Mouse (Mus musculus): Measurements from ENCODE around the gene Tstd3. TPM values are rescaled to one million over a fixed set of nuclear protein-coding genes. Genes with fewer than 3 reads are reported as not detected.

The Tstd3 gene
- 24.9 and 25.5 TPM in 2 replicates for polyA plus RNA-seq (2015; fragmentation: Nextera tagmentation; extraction: Ambion mirVana)

GRCm38 (mm10) chr4:21766863-21767304 is at the start of gene Tstd3, which contains the start of gene Usp45:
Tstd3 (minus strand) TSS chr4:21767212.
Usp45 (plus strand) TSS chr4:21767156.
- under 1% methylated on average over 17 of the region's 17 CpGs for WGBS
- H3K4me2 ChIP-seq, result peak within 1 kb of the TSS; percentile 58
- ATAC-seq (ENCODE audit: low FRiP score, low read depth), result peak; percentile 97

GRCm38 (mm10) chr4:21814029-21814428 is 47.0 kb upstream of the Tstd3 start:
- Histone ChIP-seq H3K36me3 (peaks cover 36% of the 10 kb centered on the region), H3K4me1 (replicated peaks) (no peaks in the 10 kb centered on the region), H3K4me3 (no peak overlapping the region), H3K4me2 (no peak overlapping the region), H3K9ac (no peak overlapping the region), H3K9me3 (no peaks in the 10 kb centered on the region), H3K27ac (replicated peaks) (no peak overlapping the region), H3K27me3 (no peaks in the 10 kb centered on the region)
- WGBS, result 46% methylated on average over 2 of the region's 2 CpGs
- peak; percentile 80; the same call in 1 of the 2 replicates for ATAC-seq (ENCODE audit: low FRiP score, low read depth)

More at GRCm38 (mm10) chr4:21766863-21767304, at the start of gene Tstd3, which contains the start of gene Usp45:
- Histone ChIP-seq H3K4me1 (replicated peaks) (peaks cover 5% of the 10 kb centered on the region; the same call in 1 of the 2 replicates), H3K27me3 (no peaks in the 10 kb centered on the region), H3K4me3 (peak within 1 kb of the TSS; percentile 76), H3K9me3 (no peaks in the 10 kb centered on the region), H3K27ac (replicated peaks) (peak within 1 kb of the TSS; percentile 81), H3K9ac (peak within 1 kb of the TSS; percentile 75), H3K36me3 (no peaks in the 10 kb centered on the region)

- H3K4me2 ChIP-seq, result no peak overlapping the region
- peaks cover 31% of the 10 kb centered on the region for H3K36me3 ChIP-seq
- no peaks in the 10 kb centered on the region for H3K27me3 ChIP-seq
- H3K4me1 ChIP-seq (replicated peaks), result no peaks in the 10 kb centered on the region
- 95% methylated on average over 6 of the region's 6 CpGs for WGBS
- no peaks in the 10 kb centered on the region for H3K9me3 ChIP-seq
- no peak for ATAC-seq (ENCODE audit: low FRiP score, low read depth)
- H3K27ac ChIP-seq (replicated peaks), result no peak overlapping the region
- no peak overlapping the region for H3K4me3 ChIP-seq
- H3K9ac ChIP-seq, result no peak overlapping the region
Measured at GRCm38 (mm10) chr4:21812635-21813034, 45.6 kb upstream of the Tstd3 start.

- Histone ChIP-seq H3K27me3 (no peaks in the 10 kb centered on the region), H3K4me3 (no peak overlapping the region), H3K27ac (replicated peaks) (no peak overlapping the region), H3K4me1 (replicated peaks) (no peaks in the 10 kb centered on the region), H3K36me3 (peaks cover 18% of the 10 kb centered on the region), H3K9me3 (no peaks in the 10 kb centered on the region), H3K9ac (no peak overlapping the region), H3K4me2 (no peak overlapping the region)
- ATAC-seq (ENCODE audit: low FRiP score, low read depth), result no peak
- 95% methylated on average over 3 of the region's 3 CpGs for WGBS
Measured at GRCm38 (mm10) chr4:21810608-21811007, 43.6 kb upstream of the Tstd3 start.

- no peaks in the 10 kb centered on the region for H3K27me3 ChIP-seq
- H3K27ac ChIP-seq (replicated peaks), result no peak overlapping the region
- 37% methylated on average over 5 of the region's 5 CpGs for WGBS
- no peaks in the 10 kb centered on the region for H3K4me1 ChIP-seq (replicated peaks)
- no peaks in the 10 kb centered on the region for H3K9me3 ChIP-seq
- H3K4me2 ChIP-seq, result no peak overlapping the region
- H3K36me3 ChIP-seq, result peaks cover 28% of the 10 kb centered on the region
- ATAC-seq (ENCODE audit: low FRiP score, low read depth), result no peak
- H3K9ac ChIP-seq, result no peak overlapping the region
- H3K4me3 ChIP-seq, result no peak overlapping the region
Measured at GRCm38 (mm10) chr4:21807204-21807603, 40.2 kb upstream of the Tstd3 start.

- WGBS, result 98% methylated on average over 2 of the region's 2 CpGs
- H3K4me1 ChIP-seq (replicated peaks), result no peaks in the 10 kb centered on the region
- H3K9me3 ChIP-seq, result no peaks in the 10 kb centered on the region
- H3K4me3 ChIP-seq, result no peak overlapping the region
- peaks cover 35% of the 10 kb centered on the region for H3K36me3 ChIP-seq
- ATAC-seq (ENCODE audit: low FRiP score, low read depth), result no peak
- H3K27ac ChIP-seq (replicated peaks), result no peak overlapping the region
- no peak overlapping the region for H3K4me2 ChIP-seq
- no peaks in the 10 kb centered on the region for H3K27me3 ChIP-seq
- H3K9ac ChIP-seq, result no peak overlapping the region
Measured at GRCm38 (mm10) chr4:21801620-21802019, 34.6 kb upstream of the Tstd3 start.

GRCm38 (mm10) chr4:21801013-21801412 is 34.0 kb upstream of the Tstd3 start:
- Histone ChIP-seq H3K27ac (replicated peaks) (no peak overlapping the region), H3K9ac (no peak overlapping the region), H3K4me2 (no peak overlapping the region), H3K4me1 (replicated peaks) (no peaks in the 10 kb centered on the region), H3K4me3 (no peak overlapping the region), H3K36me3 (peaks cover 35% of the 10 kb centered on the region), H3K27me3 (no peaks in the 10 kb centered on the region), H3K9me3 (no peaks in the 10 kb centered on the region)
- no peak for ATAC-seq (ENCODE audit: low FRiP score, low read depth)
- 98% methylated on average over 1 of the region's 1 CpGs for WGBS

GRCm38 (mm10) chr4:21793631-21794030 is 26.6 kb upstream of the Tstd3 start:
- Histone ChIP-seq H3K4me3 (no peak overlapping the region), H3K9ac (no peak overlapping the region), H3K27me3 (no peaks in the 10 kb centered on the region), H3K4me2 (no peak overlapping the region), H3K27ac (replicated peaks) (no peak overlapping the region), H3K36me3 (peaks cover 12% of the 10 kb centered on the region), H3K9me3 (no peaks in the 10 kb centered on the region), H3K4me1 (replicated peaks) (no peaks in the 10 kb centered on the region)
- peak; percentile 76; the same call in 1 of the 2 replicates for ATAC-seq (ENCODE audit: low FRiP score, low read depth)
- WGBS, result 30% methylated on average over 3 of the region's 3 CpGs

GRCm38 (mm10) chr4:21789836-21790235 is 22.8 kb upstream of the Tstd3 start:
- H3K9ac ChIP-seq, result no peak overlapping the region
- no peaks in the 10 kb centered on the region for H3K27me3 ChIP-seq
- no peak overlapping the region for H3K4me3 ChIP-seq
- ATAC-seq (ENCODE audit: low FRiP score, low read depth), result no peak
- no peaks in the 10 kb centered on the region for H3K4me1 ChIP-seq (replicated peaks)
- no peak overlapping the region for H3K27ac ChIP-seq (replicated peaks)
- peaks cover 28% of the 10 kb centered on the region for H3K36me3 ChIP-seq
- no peak overlapping the region for H3K4me2 ChIP-seq
- 85% methylated on average over 4 of the region's 4 CpGs for WGBS
- no peaks in the 10 kb centered on the region for H3K9me3 ChIP-seq

- H3K4me1 ChIP-seq (replicated peaks), result no peaks in the 10 kb centered on the region
- no peak for ATAC-seq (ENCODE audit: low FRiP score, low read depth)
- H3K27me3 ChIP-seq, result no peaks in the 10 kb centered on the region
- no peak overlapping the region for H3K4me3 ChIP-seq
- H3K9me3 ChIP-seq, result no peaks in the 10 kb centered on the region
- no peak overlapping the region for H3K9ac ChIP-seq
- no peak overlapping the region for H3K4me2 ChIP-seq
- 80% methylated on average over 6 of the region's 6 CpGs for WGBS
- peaks cover 37% of the 10 kb centered on the region for H3K36me3 ChIP-seq
- H3K27ac ChIP-seq (replicated peaks), result no peak overlapping the region
Measured at GRCm38 (mm10) chr4:21788903-21789302, 21.9 kb upstream of the Tstd3 start.

- WGBS, result 97% methylated on average over 12 of the region's 12 CpGs
- Histone ChIP-seq H3K4me1 (replicated peaks) (no peaks in the 10 kb centered on the region), H3K4me3 (no peak overlapping the region), H3K4me2 (no peak overlapping the region), H3K9ac (no peak overlapping the region), H3K27me3 (no peaks in the 10 kb centered on the region), H3K27ac (replicated peaks) (no peak overlapping the region), H3K36me3 (peaks cover 57% of the 10 kb centered on the region), H3K9me3 (no peaks in the 10 kb centered on the region)
- no peak for ATAC-seq (ENCODE audit: low FRiP score, low read depth)
Measured at GRCm38 (mm10) chr4:21786268-21786667, 19.3 kb upstream of the Tstd3 start.

GRCm38 (mm10) chr4:21780816-21781726 is 14.1 kb upstream of the Tstd3 start:
- no peak overlapping the region for H3K9ac ChIP-seq
- WGBS, result 95% methylated on average over 12 of the region's 12 CpGs
- H3K4me3 ChIP-seq, result no peak overlapping the region
- no peaks in the 10 kb centered on the region for H3K27me3 ChIP-seq
- no peak overlapping the region for H3K4me2 ChIP-seq
- H3K36me3 ChIP-seq, result peaks cover 41% of the 10 kb centered on the region
- peaks cover 9% of the 10 kb centered on the region for H3K4me1 ChIP-seq (replicated peaks)
- ATAC-seq (ENCODE audit: low FRiP score, low read depth), result no peak
- H3K27ac ChIP-seq (replicated peaks), result no peak overlapping the region
- no peaks in the 10 kb centered on the region for H3K9me3 ChIP-seq

All from hindbrain, embryonic 15.5 days (tissue).